8 mouse cellular contexts compared by ENCODE assay signal in genomic region chr6:137135506-137136391, GRCm38 (mm10). TPM values are rescaled to one million over a fixed set of nuclear protein-coding genes. Genes with fewer than 3 reads are reported as not detected.
DNase-seq lines count a peak whose midpoint lies in the region; ATAC-seq and TF ChIP-seq lines count a peak whose summit lies in the region.

No protein-coding gene starts in this region.

- no peak overlapping the region; the same call in 1 of the 2 replicates for H3K4me2 ChIP-seq in forebrain, embryonic 12.5 days
- H3K4me2 ChIP-seq in hindbrain, embryonic 14.5 days (replicated peaks) = peak overlapping the region; percentile 28
- peak overlapping the region; percentile 9; the same call in 1 of the 2 replicates for H3K4me2 ChIP-seq in midbrain, embryonic 14.5 days (ENCODE audit: low read length)

- DNase-seq in left cerebral cortex, postnatal 4 days = peak; percentile 21
- no peak for DNase-seq in left cerebral cortex, adult 2 months (ENCODE audit: extremely low spot score in 1 of 2, low spot score in 2 of 2)
- DNase-seq in hindbrain, embryonic 14.5 days (ENCODE audit: low spot score) = peak; percentile 46
- peak; percentile 68 for DNase-seq in midbrain, embryonic 14.5 days
- DNase-seq in frontal cortex, adult 2 months (ENCODE audit: extremely low spot score in 1 of 2, low spot score in 1 of 2) = no peak
- DNase-seq in cerebellum, postnatal 25 days = no peak
- DNase-seq in spleen, postnatal 4 days (ENCODE audit: low spot score in 2 of 2) = no peak

- intact Hi-C loops in left cerebral cortex, postnatal 4 days (cut with DNase I) = no loop called here
- intact Hi-C loops in left cerebral cortex, adult 2 months (cut with DNase I) = no loop called here

- no peaks in the 10 kb centered on the region for H3K9me3 ChIP-seq in forebrain, embryonic 12.5 days
- no peaks in the 10 kb centered on the region for H3K9me3 ChIP-seq in hindbrain, embryonic 14.5 days (ENCODE audit: control insufficient read depth, low read length)
- H3K9me3 ChIP-seq in midbrain, embryonic 14.5 days (ENCODE audit: control insufficient read depth, low read length) = no peaks in the 10 kb centered on the region

- no peak overlapping the region for H3K9ac ChIP-seq in forebrain, embryonic 12.5 days
- no peak overlapping the region for H3K9ac ChIP-seq in hindbrain, embryonic 14.5 days
- H3K9ac ChIP-seq in midbrain, embryonic 14.5 days (replicated peaks; ENCODE audit: low read length) = no peak overlapping the region

- H3K27me3 ChIP-seq in forebrain, embryonic 12.5 days = peaks cover 3% of the 10 kb centered on the region; the same call in 1 of the 2 replicates
- no peaks in the 10 kb centered on the region for H3K27me3 ChIP-seq in hindbrain, embryonic 14.5 days (ENCODE audit: control insufficient read depth, insufficient read depth, low read length)
- H3K27me3 ChIP-seq in midbrain, embryonic 14.5 days (ENCODE audit: control insufficient read depth, insufficient read depth, low read length) = no peaks in the 10 kb centered on the region

- ATAC-seq in forebrain, embryonic 12.5 days (ENCODE audit: low FRiP score) = peak; percentile 57; the same call in 1 of the 2 replicates
- ATAC-seq in hindbrain, embryonic 14.5 days (ENCODE audit: low FRiP score) = peak; percentile 80
- peak; percentile 53; the same call in 1 of the 2 replicates for ATAC-seq in midbrain, embryonic 14.5 days (ENCODE audit: low FRiP score, low TSS enrichment)

- H3K4me3 ChIP-seq in left cerebral cortex, adult 2 months = no peak overlapping the region
- H3K4me3 ChIP-seq in forebrain, embryonic 12.5 days (replicated peaks) = no peak overlapping the region
- H3K4me3 ChIP-seq in hindbrain, embryonic 14.5 days (replicated peaks; ENCODE audit: low read length) = no peak overlapping the region
- H3K4me3 ChIP-seq in midbrain, embryonic 14.5 days (replicated peaks; ENCODE audit: low read depth, low read length) = no peak overlapping the region

- WGBS in forebrain, embryonic 12.5 days = 46% methylated on average over 20 of the region's 20 CpGs
- 30% methylated on average over 20 of the region's 20 CpGs for WGBS in hindbrain, embryonic 14.5 days
- 35% methylated on average over 20 of the region's 20 CpGs for WGBS in midbrain, embryonic 14.5 days

- TF ChIP-seq CTCF in left cerebral cortex, adult 2 months (IDR thresholded peaks at IDR 0.05) = no peak

- no peaks in the 10 kb centered on the region for H3K36me3 ChIP-seq in forebrain, embryonic 12.5 days (replicated peaks)
- H3K36me3 ChIP-seq in hindbrain, embryonic 14.5 days (replicated peaks; ENCODE audit: control insufficient read depth, insufficient read depth) = no peaks in the 10 kb centered on the region
- H3K36me3 ChIP-seq in midbrain, embryonic 14.5 days (ENCODE audit: control insufficient read depth, insufficient read depth, low read length) = no peaks in the 10 kb centered on the region

- peaks cover 22% of the 10 kb centered on the region for H3K4me1 ChIP-seq in forebrain, embryonic 12.5 days
- peaks cover 29% of the 10 kb centered on the region for H3K4me1 ChIP-seq in hindbrain, embryonic 14.5 days (replicated peaks; ENCODE audit: control insufficient read depth, insufficient read depth, low read length)
- peaks cover 14% of the 10 kb centered on the region for H3K4me1 ChIP-seq in midbrain, embryonic 14.5 days (ENCODE audit: control insufficient read depth, insufficient read depth, low read length)

- H3K27ac ChIP-seq in left cerebral cortex, adult 2 months = no peak overlapping the region
- H3K27ac ChIP-seq in forebrain, embryonic 12.5 days = peak overlapping the region; percentile 14; the same call in 1 of the 2 replicates
- H3K27ac ChIP-seq in hindbrain, embryonic 14.5 days = peak overlapping the region; percentile 71
- H3K27ac ChIP-seq in midbrain, embryonic 14.5 days (replicated peaks; ENCODE audit: low read depth, low read length) = no peak overlapping the region

RNA-seq across cellular contexts. Expression of gene Rerg, which starts 34.5 kb away (rescaled TPM):
- total RNA-seq in left cerebral cortex, postnatal 4 days (2021) = 10 to 100 TPM in 1 of 2 experiments, 1 to 10 TPM in 1; 9.2 to 11.0 TPM
- 10 to 100 TPM in 1 of 2 experiments, 1 to 10 TPM in 1; 5.9 to 11.9 TPM for total RNA-seq in left cerebral cortex, adult 2 months (2021)
- 3.9 and 4.2 TPM in 2 replicates for polyA plus RNA-seq in forebrain, embryonic 12.5 days (2016; fragmentation: Nextera tagmentation; extraction: Ambion mirVana)
- 6.5 and 8.6 TPM in 2 replicates for polyA plus RNA-seq in hindbrain, embryonic 14.5 days (2014; fragmentation: Nextera tagmentation; extraction: Ambion mirVana)
- polyA plus RNA-seq in midbrain, embryonic 14.5 days (2014; fragmentation: Nextera tagmentation; extraction: Ambion mirVana) = 5.8 and 5.9 TPM in 2 replicates
- 18.4 and 22.2 TPM in 2 replicates for polyA plus RNA-seq in frontal cortex, adult 2 months (2012; rRNA removed)

Comparison
In these comparisons a context has a peak if more than half of its experiments do, and no peak if none do; other contexts are left out.
1. DNase-seq: peak in left cerebral cortex, postnatal 4 days (single experiment), hindbrain, embryonic 14.5 days (single experiment) and midbrain, embryonic 14.5 days (single experiment); none in left cerebral cortex, adult 2 months (0 of 2), frontal cortex, adult 2 months (0 of 2), cerebellum, postnatal 25 days (0 of 2) and spleen, postnatal 4 days (0 of 2).
2. H3K27ac ChIP-seq: peak in forebrain, embryonic 12.5 days (single experiment) and hindbrain, embryonic 14.5 days (single experiment); none in left cerebral cortex, adult 2 months (single experiment) and midbrain, embryonic 14.5 days (single experiment).
3. Peak in every context shown above with its lines, with median percentiles within 50 percentile points of each other: ATAC-seq.